Mouse (Mus musculus): ENCODE measurements around the gene Mif. TPM values are rescaled to one million over a fixed set of nuclear protein-coding genes. Genes with fewer than 3 reads are reported as not detected.

Gene Mif
- polyA plus RNA-seq, 1 experiment from 2014 or later, result 984 TPM

DNA sequence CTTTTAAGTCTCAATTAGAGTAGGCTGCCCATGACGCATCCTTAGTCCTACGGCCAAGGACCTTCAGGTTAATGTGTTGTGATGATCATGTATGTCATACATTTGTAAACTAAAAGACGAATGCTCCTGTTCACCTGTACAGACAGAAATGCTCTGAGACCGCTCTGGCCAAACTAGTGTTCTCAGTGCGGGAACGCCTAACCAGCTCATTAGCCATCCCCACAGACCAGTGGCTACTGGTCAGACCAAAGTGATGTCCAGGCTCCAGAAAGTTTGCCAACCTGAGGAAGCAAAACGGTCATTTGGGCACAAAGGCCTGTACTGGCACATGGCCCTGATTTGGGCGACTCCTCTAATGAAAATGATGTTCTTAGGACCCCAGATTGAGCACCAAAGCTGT, 24.7 kb upstream of the Mif start:
- H3K4me3 ChIP-seq (ENCODE audit: low read depth, low read length), result no peak overlapping the region
- H3K9me3 ChIP-seq (ENCODE audit: control insufficient read depth, low read length), result no peaks in the 10 kb centered on the region
- no peaks in the 10 kb centered on the region for H3K27me3 ChIP-seq (ENCODE audit: control insufficient read depth, insufficient read depth, low read length)
- DNase-seq (ENCODE audit: low spot score) (no peak), ATAC-seq (ENCODE audit: low FRiP score, low TSS enrichment) (no peak)
- TF ChIP-seq EP300 (optimal IDR thresholded peaks at IDR 0.05), result no peak
- TF ChIP-seq CTCF (IDR thresholded peaks at IDR 0.05; ENCODE audit: low read depth), result no peak
- no peaks in the 10 kb centered on the region for H3K36me3 ChIP-seq (ENCODE audit: control insufficient read depth, insufficient read depth, low read length)
- no peaks in the 10 kb centered on the region for H3K4me1 ChIP-seq (replicated peaks; ENCODE audit: control insufficient read depth, insufficient read depth)
- no peak overlapping the region for H3K9ac ChIP-seq (ENCODE audit: low read length)
- 90% methylated on average over 8 of the region's 8 CpGs for WGBS
- H3K4me2 ChIP-seq (replicated peaks; ENCODE audit: low read depth), result no peak overlapping the region
- H3K27ac ChIP-seq (replicated peaks), result no peak overlapping the region

DNA sequence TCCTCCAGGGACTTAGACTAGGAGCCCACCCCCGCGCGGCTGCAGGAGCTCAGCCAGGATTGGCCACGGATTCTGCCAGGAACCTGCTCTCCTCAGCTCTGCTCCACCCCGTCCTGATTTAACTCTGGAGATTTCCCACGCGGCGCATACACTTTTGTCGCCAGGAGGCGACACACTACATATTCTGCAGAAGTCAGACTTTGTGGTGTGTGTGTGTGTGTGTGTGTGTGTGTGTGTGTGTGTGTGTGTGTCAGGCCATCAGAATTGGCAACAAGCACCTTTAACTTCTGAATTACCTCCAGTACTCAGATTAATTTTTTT, 23.2 kb upstream of the Mif start:
- Histone ChIP-seq H3K9ac (ENCODE audit: low read length) (no peak overlapping the region), H3K9me3 (ENCODE audit: control insufficient read depth, low read length) (no peaks in the 10 kb centered on the region), H3K4me1 (replicated peaks; ENCODE audit: control insufficient read depth, insufficient read depth) (no peaks in the 10 kb centered on the region), H3K27ac (replicated peaks) (no peak overlapping the region), H3K4me3 (ENCODE audit: low read depth, low read length) (no peak overlapping the region), H3K36me3 (ENCODE audit: control insufficient read depth, insufficient read depth, low read length) (no peaks in the 10 kb centered on the region), H3K27me3 (ENCODE audit: control insufficient read depth, insufficient read depth, low read length) (no peaks in the 10 kb centered on the region), H3K4me2 (replicated peaks; ENCODE audit: low read depth) (0 out of 2 replicates have a peak overlapping the region, but pooled peaks have one; percentile 28)
- no peak for TF ChIP-seq EP300 (optimal IDR thresholded peaks at IDR 0.05)
- peak; percentile 83 for TF ChIP-seq CTCF (IDR thresholded peaks at IDR 0.05; ENCODE audit: low read depth)
- 3% methylated on average over 10 of the region's 10 CpGs for WGBS
- peak; percentile 84 for DNase-seq (ENCODE audit: low spot score)
- peak; percentile 81 for ATAC-seq (ENCODE audit: low FRiP score, low TSS enrichment)

DNA sequence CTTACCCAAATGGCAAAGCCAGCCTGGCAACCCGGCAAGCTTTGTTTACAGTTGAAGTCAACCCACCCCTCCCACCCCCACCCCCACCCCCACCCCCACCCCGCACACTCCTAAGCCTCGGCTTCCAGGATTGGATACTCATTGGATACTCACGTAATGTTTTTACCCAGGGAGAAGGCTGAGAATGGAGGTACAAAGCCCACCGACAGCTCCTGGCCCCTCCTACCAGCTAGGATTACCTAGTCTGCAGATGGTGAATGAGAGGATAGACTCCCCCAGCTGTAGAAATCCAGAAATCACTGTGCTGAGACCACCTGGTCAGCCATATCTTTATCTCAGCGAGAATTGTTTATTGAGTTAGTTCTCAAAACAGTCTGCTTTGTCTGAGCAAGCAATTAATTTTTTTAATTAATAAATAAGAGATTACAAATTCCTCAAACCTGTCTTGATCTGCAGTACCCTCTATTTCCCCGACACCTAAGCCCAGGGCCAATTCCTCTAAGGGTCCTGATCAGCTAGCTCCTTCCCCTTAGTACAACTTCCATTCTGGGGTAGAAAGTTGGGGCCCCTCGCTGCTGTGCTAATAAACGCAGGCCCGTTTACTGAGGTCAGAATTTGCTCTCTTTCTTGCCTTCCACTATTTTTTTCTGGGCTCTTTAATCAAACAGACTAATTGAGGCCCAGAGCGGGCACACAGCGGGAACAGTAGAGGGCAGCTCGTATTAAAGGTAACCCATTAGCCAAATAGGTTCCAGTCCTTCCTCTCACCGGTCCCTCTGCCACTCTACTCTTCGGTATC, 22.6 kb upstream of the Mif start:
- DNase-seq (ENCODE audit: low spot score) (no peak), ATAC-seq (ENCODE audit: low FRiP score, low TSS enrichment) (no peak; the same call in 1 of the 2 replicates)
- Histone ChIP-seq H3K36me3 (ENCODE audit: control insufficient read depth, insufficient read depth, low read length) (no peaks in the 10 kb centered on the region), H3K9me3 (ENCODE audit: control insufficient read depth, low read length) (no peaks in the 10 kb centered on the region), H3K4me1 (replicated peaks; ENCODE audit: control insufficient read depth, insufficient read depth) (no peaks in the 10 kb centered on the region), H3K4me2 (replicated peaks; ENCODE audit: low read depth) (0 out of 2 replicates have a peak overlapping the region, but pooled peaks have one; percentile 28), H3K4me3 (ENCODE audit: low read depth, low read length) (no peak overlapping the region), H3K9ac (ENCODE audit: low read length) (no peak overlapping the region), H3K27ac (replicated peaks) (peak overlapping the region; percentile 45; the same call in 1 of the 2 replicates), H3K27me3 (ENCODE audit: control insufficient read depth, insufficient read depth, low read length) (no peaks in the 10 kb centered on the region)
- 17% methylated on average over 15 of the region's 15 CpGs for WGBS
- TF ChIP-seq EP300 (optimal IDR thresholded peaks at IDR 0.05) (no peak), CTCF (IDR thresholded peaks at IDR 0.05; ENCODE audit: low read depth) (no peak)

DNA sequence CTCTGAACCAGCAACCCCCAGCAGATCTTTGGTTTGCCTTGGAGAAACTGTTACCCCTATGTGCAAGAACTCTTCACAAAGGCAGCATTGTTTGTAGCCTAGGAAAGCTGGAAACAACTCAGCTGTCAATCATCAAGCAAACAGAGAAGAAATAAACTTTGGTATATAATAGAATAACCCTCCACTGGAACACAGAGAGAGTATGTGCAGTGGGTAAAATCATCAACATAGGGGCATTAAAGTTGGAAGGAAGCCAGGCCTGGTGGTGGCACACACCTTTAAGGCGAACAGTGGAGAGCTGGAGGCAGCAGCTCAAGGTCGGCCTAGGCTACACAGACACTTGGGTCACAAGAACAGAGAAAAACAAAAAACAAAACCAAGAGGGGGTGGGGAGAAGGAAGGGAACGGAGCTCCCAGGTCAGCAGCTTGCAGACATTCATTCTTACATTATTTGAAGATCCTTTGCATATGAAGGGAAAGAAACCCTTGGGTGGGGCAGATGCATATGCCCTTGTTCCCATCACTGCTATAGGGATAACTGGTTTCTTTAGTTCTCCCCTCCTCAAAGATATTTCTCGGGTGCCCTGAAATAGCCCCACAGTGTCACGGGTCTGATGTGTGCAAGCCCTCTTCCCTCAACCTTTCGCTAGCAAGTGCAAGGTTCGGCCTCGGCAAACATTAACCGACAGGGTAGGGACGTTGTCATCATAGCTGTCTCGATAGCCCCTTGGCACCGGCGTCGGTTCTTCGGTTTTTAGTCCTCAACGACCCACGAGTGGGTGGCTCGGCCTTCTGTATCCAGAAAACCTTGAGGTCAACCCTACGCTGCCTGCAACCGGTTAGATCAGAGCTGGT, 21.8 kb upstream of the Mif start:
- Histone ChIP-seq H3K4me3 (ENCODE audit: low read depth, low read length) (no peak overlapping the region), H3K27ac (replicated peaks) (peak overlapping the region; percentile 45), H3K4me1 (replicated peaks; ENCODE audit: control insufficient read depth, insufficient read depth) (no peaks in the 10 kb centered on the region), H3K9me3 (ENCODE audit: control insufficient read depth, low read length) (no peaks in the 10 kb centered on the region), H3K27me3 (ENCODE audit: control insufficient read depth, insufficient read depth, low read length) (no peaks in the 10 kb centered on the region), H3K4me2 (replicated peaks; ENCODE audit: low read depth) (no peak overlapping the region), H3K9ac (ENCODE audit: low read length) (no peak overlapping the region), H3K36me3 (ENCODE audit: control insufficient read depth, insufficient read depth, low read length) (no peaks in the 10 kb centered on the region)
- WGBS, result 24% methylated on average over 20 of the region's 20 CpGs
- ATAC-seq (ENCODE audit: low FRiP score, low TSS enrichment) (no peak; the same call in 1 of the 2 replicates), DNase-seq (ENCODE audit: low spot score) (no peak)
- TF ChIP-seq EP300 (optimal IDR thresholded peaks at IDR 0.05) (no peak), CTCF (IDR thresholded peaks at IDR 0.05; ENCODE audit: low read depth) (no peak)

DNA sequence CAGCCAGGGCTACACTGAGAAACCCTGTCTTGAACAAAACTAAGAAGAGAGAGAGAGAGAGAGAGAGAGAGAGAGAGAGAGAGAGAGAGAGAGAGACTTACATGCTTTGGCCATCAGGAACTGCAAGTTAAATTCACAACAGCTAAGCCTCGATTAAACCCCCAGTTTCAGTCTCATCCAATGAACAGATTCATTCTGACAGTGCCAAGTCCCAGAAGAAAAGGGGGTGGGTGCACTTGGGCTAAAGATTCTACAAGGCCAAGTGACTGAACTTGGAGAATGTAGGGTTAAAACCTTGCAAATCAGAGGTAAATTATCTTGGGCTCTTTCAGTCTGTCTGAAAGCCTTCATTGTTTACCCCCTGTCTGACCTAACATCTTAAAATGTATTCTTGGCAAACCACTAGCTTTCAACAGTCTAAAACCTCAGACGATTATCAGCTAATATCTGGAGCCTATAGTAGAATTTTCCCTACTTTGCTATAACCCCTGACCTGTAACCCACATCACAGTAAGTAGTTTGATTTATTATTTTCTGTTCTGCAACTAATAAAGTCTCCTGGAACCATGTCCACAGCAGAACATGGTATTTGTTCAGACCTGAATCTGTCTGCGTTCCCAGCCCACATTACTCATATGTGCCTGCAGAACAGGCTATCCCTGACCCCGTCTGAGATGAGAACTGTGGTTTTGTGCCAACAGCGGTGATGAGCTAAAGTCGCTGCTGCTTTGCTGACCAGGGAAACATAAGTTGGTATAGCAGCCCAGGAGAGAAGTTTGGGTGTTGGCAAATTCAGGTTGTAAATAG, 20.9 kb upstream of the Mif start:
- H3K9me3 ChIP-seq (ENCODE audit: control insufficient read depth, low read length), result no peaks in the 10 kb centered on the region
- H3K4me3 ChIP-seq (ENCODE audit: low read depth, low read length), result no peak overlapping the region
- H3K27me3 ChIP-seq (ENCODE audit: control insufficient read depth, insufficient read depth, low read length), result no peaks in the 10 kb centered on the region
- no peak for DNase-seq (ENCODE audit: low spot score)
- H3K36me3 ChIP-seq (ENCODE audit: control insufficient read depth, insufficient read depth, low read length), result no peaks in the 10 kb centered on the region
- no peak for TF ChIP-seq EP300 (optimal IDR thresholded peaks at IDR 0.05)
- no peak for TF ChIP-seq CTCF (IDR thresholded peaks at IDR 0.05; ENCODE audit: low read depth)
- no peak overlapping the region for H3K4me2 ChIP-seq (replicated peaks; ENCODE audit: low read depth)
- H3K9ac ChIP-seq (ENCODE audit: low read length), result no peak overlapping the region
- no peaks in the 10 kb centered on the region for H3K4me1 ChIP-seq (replicated peaks; ENCODE audit: control insufficient read depth, insufficient read depth)
- no peak for ATAC-seq (ENCODE audit: low FRiP score, low TSS enrichment)
- peak overlapping the region; percentile 45; the same call in 1 of the 2 replicates for H3K27ac ChIP-seq (replicated peaks)
- WGBS, result 21% methylated on average over 6 of the region's 6 CpGs

Data from stomach, postnatal 0 days (tissue).